Mouse (Mus musculus) megakaryocyte, embryonic 14.5 days (primary cell): Measurements from ENCODE around the gene Pip5k1a.

ENCODE experiments used
- FLI1 ChIP-seq: IDR thresholded peaks from 2 replicates; pipeline ENCODE4 v1.6.1; 2012; ENCODE audit warnings: low read length, inconsistent platforms, mixed read lengths
- GATA1 ChIP-seq: IDR thresholded peaks from 3 replicates; pipeline ENCODE4 v1.6.1; 2012; ENCODE audit warnings: mixed read lengths, low read length, inconsistent platforms, borderline replicate concordance

GRCm38 (mm10) chr3:95041625-95042024, 65.1 kb downstream of the Pip5k1a start:
- no peak for TF ChIP-seq GATA1
- no peak for TF ChIP-seq FLI1
